Mouse (Mus musculus): ENCODE measurements around the gene Olfr1058.
"Not testable (repeated sequence)": the region's sequence is repeated elsewhere in the genome, so short reads cannot be mapped to it uniquely, and the experiment has no call there.

Olfr1058 gene

GRCm38 (mm10) chr2:86388461-86388860, at the start of gene Olfr1058:
Gene Olfr1058, minus strand, starts transcription at chr2:86388561.
- DNase-seq (ENCODE audit: low spot score in 2 of 2), result not testable (repeated sequence)

GRCm38 (mm10) chr2:86428511-86428910, 40.1 kb upstream of the Olfr1058 start:
- not testable (repeated sequence) for DNase-seq (ENCODE audit: low spot score in 2 of 2)

DNA sequence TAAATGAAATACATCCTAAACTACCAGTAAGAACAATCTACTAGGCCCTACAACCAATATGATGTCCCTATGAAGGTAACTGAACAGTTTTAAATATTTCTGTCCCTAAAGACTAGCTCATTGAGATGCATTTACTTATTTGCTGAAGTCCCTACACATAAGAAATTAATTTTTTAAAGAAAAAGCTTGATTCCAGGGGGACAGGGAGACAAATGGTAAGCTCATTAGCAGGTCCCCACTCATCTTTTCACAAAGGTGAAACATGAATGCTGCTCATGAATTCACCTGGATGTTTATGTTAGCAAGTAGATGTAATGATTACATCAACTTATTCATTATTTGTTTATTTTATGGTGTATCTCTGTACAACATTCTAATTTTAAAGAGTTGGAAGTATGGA, 38.3 kb upstream of the Olfr1058 start, which contains the start of gene Olfr1062:
Gene Olfr1062, minus strand, starts transcription at position 101 of the 400 bp plus-strand sequence.
- not testable (repeated sequence) for DNase-seq (ENCODE audit: low spot score in 2 of 2)

- DNase-seq (ENCODE audit: low spot score in 2 of 2), result no peak
Observed at GRCm38 (mm10) chr2:86413950-86414349, 25.6 kb upstream of the Olfr1058 start, which contains the start of gene Olfr1061. Gene Olfr1061, minus strand, starts transcription at chr2:86414050.

DNA sequence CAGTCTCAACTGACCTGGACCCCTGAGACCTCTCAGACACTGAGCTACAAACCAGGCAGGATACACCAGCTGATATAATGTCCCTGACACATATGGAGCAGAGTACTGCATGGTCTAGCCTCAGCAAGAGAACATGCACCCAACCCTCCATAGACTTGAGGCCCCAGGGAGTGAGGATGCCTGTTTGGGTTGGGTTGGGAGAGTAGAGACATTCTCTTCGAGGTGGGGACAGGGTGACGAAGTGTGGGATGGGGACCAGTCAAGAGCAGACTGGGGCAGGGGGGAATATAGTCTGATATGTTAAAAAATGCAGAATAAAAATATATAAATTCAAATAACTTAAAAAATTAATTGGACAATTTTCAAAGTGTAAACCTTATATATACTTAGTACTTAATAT, 6.8 kb upstream of the Olfr1058 start:
- no peak for DNase-seq (ENCODE audit: low spot score in 2 of 2)

GRCm38 (mm10) chr2:86378293-86378692, 10.1 kb downstream of the Olfr1058 start, which contains the start of gene Olfr1057:
Gene Olfr1057, minus strand, starts transcription at chr2:86378393.
- no peak for DNase-seq (ENCODE audit: low spot score in 2 of 2)

DNA sequence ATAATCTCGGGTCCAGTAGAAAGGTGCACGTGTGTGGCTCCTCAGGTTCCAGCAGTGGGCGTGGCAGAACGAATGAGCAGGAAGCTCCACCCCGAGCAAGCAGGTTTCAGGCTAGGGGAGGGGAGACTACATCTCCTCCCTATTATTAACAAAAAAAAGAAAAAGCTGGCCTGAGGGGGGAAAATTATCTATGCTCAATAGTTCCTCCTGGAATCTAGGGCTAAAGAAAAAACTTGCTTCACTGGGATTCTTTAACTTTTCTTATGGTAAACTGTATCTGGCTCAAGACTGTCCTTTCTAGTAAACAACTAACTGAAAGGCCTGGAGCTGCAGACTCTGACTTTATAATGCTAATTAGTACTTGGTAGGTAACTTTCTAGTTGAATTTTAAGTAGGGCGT, 22.0 kb downstream of the Olfr1058 start:
- not testable (repeated sequence) for DNase-seq (ENCODE audit: low spot score in 2 of 2)

GRCm38 (mm10) chr2:86362369-86362768, 26.0 kb downstream of the Olfr1058 start, which contains the start of gene Olfr1056:
Gene Olfr1056, minus strand, starts transcription at chr2:86362469.
- no peak for DNase-seq (ENCODE audit: low spot score in 2 of 2)

GRCm38 (mm10) chr2:86351751-86352150, 36.6 kb downstream of the Olfr1058 start:
- not testable (repeated sequence) for DNase-seq (ENCODE audit: low spot score in 2 of 2)

- no peak for DNase-seq (ENCODE audit: low spot score in 2 of 2)
Observed at GRCm38 (mm10) chr2:86350184-86350583, 38.2 kb downstream of the Olfr1058 start, which contains the start of gene Olfr1055. Gene Olfr1055, minus strand, starts transcription at chr2:86350284.

- no peak for DNase-seq (ENCODE audit: low spot score in 2 of 2)
Observed at GRCm38 (mm10) chr2:86335333-86335732, 53.0 kb downstream of the Olfr1058 start, which contains the start of gene Olfr1054. Gene Olfr1054, minus strand, starts transcription at chr2:86335433.
